Mouse (Mus musculus) heart, adult 2 months (tissue): Measurements from ENCODE around the gene Hdlbp.

Experiments
- CTCF ChIP-seq: fragments of 200-600 bp; IDR thresholded peaks from 2 replicates; pipeline ENCODE4 v1.8.1; 2022; ENCODE audit warnings: antibody characterized with exemption, mild to moderate bottlenecking, moderate library complexity
- EP300 ChIP-seq: fragments of 200-500 bp; IDR thresholded peaks from 2 replicates; pipeline ENCODE4 v1.6.1; 2011; ENCODE audit warnings: low read depth, low read length, control low read depth; ENCODE audit not compliant: insufficient read depth
- POLR2A ChIP-seq: fragments of 200-500 bp; IDR thresholded peaks from 2 replicates; pipeline ENCODE4 v1.6.1; 2011; ENCODE audit warnings: mild to moderate bottlenecking, low read depth, low read length, control low read depth; ENCODE audit not compliant: insufficient read depth

DNA sequence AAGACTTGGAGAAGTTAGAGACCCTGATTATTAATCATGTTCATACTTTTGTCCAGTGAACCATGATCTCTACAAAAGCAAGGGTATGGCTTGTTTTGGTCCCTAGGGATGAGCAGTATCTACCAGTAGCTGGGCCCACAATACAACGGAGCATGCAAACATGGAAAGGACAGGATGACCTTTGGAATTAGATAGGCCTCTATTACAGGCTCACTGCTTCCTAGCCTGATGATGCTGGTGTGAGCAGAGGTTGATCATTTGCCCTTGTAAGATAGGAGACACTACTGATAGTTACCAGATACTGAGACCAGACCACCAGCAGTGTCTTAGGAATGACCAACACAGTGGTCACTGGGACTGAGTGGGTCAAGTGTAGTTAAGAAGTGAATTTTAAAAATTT lies 39.3 kb downstream of the Hdlbp start:
- TF ChIP-seq EP300: no peak
- no peak for TF ChIP-seq POLR2A
- no peak for TF ChIP-seq CTCF
